Mouse (Mus musculus): ENCODE measurements around the gene Rab29.
A peak's percentile ranks its signal among the peaks of the same experiment; 100 is the strongest.
"Not testable (repeated sequence)": the region's sequence is repeated elsewhere in the genome, so short reads cannot be mapped to it uniquely, and the experiment has no call there.

Rab29 gene

DNA sequence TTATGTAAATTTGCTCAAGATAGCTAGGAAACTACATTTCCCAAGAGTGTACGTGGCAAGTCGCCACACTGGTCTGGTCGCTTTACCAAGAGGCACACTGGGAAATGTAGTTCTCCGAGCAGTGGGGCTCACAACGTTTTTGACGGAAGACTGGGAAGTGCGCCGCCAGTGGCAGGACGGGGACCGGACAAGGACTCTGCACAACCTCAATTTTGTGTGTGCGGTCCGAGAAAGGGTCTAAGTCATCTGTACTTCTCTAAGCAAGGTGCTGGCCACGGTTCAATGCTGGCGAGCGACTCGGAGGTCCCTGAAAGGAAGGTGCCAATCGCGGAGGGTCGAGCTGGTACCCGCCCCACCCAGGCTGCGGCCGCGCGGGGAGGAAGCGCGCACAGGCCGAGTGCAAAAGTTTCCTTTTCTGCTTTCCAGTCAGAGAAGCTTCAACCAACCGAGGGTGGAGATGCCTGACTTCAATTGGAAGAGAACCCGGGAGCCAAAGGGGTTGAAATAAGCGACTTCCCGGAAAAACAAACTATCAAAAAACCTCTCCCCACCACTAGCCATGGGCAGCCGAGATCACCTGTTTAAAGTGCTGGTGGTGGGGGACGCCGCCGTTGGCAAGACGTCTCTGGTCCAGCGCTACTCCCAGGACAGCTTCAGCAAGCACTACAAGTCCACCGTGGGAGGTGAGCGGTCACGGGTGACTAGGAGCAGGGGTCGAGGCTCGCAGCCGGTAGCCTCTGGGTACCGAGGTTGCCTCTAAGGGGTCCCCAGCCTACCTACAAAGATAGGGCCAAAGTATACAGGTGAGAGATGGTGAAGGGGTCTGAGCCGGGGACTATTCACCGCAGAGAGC lies at the start of gene Rab29:
Gene Rab29, plus strand, starts transcription at position 132 of the 853 bp plus-strand sequence.
- peak; percentile 85 for DNase-seq (ENCODE audit: low spot score)

DNA sequence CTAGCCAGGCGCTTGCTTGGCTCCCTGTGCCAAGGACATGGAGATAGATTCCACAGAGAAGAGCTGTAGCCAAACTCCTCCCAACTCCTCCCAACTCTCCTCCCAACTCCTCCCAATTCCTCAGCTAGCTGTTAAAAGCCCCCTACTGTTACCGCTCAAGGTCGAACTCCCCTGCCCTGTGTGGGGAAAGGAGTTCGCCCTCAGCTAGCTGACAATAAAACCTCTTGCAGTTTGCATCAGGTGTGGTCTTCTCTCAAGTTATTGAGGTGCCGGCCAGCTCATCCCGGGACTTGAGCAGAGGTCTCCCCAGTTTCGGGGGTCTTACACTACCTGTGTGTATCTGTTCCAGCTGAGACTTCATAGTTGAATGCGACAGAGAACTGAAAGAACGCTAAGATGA lies 46.7 kb upstream of the Rab29 start:
- DNase-seq (ENCODE audit: low spot score): not testable (repeated sequence)

DNA sequence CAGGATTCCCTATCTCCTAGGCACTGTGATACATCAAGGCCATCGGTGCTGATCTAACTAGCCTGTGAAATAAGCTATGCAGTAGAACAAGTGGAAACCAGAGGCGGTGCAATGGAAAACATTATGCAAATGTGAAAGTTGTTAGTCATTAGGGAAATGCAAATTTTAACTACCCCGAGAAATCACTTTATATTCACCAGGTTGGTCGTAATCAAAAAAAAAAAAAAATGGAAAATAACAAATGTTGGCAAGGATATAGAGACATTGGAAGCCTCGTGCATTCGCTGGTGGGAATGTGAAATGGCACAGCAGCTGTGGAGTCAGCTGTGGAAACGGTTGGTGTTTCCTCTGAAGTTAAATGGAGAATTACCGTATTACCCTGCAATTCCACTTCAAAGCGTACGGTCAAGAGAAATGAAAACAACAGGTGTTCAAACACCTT lies 46.1 kb upstream of the Rab29 start:
- no peak for DNase-seq (ENCODE audit: low spot score)

DNA sequence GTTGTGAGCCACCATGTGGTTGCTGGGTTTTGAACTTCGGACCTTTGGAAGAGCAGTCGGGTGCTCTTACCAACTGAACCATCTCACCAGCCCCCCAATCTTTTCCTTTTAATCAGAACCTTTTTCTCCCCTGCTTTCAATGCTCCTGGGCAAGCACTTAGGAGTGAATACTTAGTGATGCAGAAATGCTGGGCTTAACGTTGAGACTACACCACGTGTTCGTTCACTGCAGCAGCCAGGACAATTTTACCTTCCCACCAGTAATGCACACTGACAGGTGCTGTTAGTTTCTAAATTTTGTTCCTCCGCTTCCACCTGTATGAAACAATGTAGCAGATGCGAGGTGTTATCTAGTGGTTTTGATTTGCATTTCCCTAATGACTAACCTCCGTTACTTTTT lies 44.7 kb upstream of the Rab29 start:
- DNase-seq (ENCODE audit: low spot score): no peak

DNA sequence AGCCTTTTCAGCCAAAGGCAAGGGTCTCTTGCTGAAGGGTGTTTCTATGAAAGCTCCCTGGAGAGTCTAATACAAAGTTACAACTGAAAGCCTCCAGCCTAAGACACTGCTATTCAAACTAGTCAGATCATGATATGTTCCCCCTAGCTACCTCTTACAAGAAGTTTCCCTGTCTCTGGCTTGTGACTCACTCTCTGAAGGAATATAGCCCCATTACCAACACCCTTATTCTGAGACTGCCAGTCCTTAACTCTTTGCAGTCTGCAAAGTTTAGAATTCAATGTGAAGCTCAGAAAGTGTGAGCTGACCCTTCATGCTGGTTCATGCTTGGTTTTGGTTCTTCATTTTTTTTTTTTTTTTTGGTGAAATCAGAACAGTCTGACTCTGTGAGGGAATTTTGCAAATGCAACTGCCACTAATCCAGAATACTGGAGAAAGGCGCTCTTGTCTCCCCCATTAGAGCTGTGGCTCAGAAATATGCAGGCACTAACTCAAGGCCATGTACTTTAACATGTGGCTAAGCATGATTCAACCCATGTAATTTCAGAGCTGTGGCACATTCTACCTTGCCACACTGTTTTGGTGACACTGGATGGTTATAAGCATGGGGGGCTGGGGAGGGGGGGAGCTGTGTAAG lies 44.0 kb upstream of the Rab29 start:
- DNase-seq (ENCODE audit: low spot score): no peak

DNA sequence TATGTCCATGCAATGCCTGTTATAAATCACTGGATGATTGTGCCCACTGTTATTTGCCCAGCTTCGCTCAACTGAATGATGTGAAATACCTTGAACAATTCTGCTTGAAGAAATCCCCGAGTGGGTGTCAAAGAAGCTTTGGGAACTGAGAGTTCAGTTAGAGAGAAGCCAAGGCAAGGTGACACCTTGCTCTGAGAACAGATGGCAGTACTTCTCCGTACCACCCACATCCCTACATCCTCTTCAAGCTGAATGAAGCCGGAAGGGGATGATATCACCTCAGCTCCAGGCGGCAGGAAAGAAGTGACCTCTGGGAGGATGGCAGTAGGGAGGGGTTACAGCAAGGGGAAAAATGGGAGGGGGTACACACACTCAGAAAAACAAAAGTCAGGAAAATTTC lies 43.5 kb upstream of the Rab29 start:
- DNase-seq (ENCODE audit: low spot score): no peak

DNA sequence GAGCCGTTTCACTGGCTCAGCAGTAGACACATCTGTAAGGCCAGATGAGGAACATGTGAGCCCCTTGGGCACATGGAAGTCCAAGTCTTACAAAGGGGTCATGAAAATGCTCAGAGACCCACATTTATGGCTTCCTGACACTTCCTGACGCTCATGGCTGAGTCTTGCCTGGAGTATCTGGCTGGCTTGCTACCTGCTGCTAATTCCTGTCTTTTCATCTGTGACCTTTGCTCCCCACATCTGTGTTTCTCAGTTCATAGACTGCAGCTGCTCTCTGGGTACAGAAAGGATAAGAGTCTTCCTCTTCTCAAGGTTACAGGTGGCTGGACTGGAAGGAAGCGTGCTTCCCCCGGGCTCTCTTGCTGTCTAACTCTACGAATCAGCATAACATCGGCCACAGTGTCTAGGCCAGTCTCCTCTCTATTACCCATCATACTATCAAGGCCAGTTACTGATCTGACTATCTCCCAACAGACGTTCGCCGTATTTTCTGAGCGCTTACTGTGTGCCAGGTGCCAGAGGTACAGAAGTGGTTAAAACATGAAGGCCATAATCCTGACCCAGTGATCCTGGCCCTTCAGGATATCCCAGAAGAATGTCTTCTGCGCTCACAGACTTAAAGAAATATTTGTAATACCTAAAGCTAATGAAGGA lies 42.4 kb upstream of the Rab29 start:
- no peak for DNase-seq (ENCODE audit: low spot score)

DNA sequence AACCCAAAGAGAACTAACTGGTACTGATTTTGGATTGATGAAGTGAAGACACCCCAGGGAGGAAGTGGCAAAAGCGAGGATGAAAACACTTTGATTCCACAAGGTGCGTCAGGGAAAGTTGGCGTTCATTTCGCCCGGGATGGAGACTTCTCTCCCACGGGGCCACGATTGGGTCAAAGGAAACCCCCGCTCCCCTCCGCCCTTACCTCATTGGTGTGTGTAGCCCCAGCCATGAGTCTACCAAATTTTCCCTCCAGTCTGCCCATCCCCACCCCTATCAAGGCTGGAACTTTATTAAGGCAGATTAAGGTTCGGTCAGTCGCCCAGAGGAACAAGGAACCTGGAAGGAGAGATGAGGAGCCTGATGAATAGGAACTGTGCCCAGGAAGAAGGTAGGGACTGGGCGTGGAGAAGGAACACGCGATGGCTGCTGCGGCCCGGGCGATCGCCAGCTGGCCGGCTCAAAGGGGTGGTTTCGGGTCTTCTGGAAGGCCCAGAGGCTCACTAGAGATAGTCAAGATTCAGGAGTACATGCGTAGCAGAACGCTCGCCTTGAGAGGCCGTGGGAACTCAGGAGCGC lies 39.7 kb upstream of the Rab29 start, which contains the start of gene Slc41a1:
Gene Slc41a1, plus strand, starts transcription at position 287 of the 580 bp plus-strand sequence.
- DNase-seq (ENCODE audit: low spot score): no peak

DNA sequence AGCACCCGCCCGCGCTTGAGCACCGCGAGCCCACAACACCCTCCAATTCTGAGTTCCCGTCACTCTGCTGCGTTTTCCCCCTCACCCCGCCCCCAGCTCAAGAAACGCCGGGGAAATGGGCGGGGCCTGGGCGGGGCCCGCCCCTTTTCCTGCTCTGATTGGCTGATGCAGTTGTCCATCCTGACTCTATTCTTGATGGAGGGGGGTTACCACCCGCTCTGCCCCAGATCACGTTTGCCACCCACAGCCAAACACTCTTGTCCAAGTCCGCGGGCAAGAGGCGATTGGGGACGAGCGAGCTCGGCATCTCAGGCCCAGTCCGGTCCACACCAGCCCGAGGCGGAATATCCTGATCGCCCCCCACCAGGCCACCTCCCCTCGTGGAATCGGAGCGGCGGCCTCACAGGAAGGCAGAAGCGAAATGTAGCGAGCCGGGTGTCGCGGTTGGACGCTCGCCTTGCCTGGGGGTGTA lies 39.2 kb upstream of the Rab29 start:
- peak; percentile 91 for DNase-seq (ENCODE audit: low spot score)

DNA sequence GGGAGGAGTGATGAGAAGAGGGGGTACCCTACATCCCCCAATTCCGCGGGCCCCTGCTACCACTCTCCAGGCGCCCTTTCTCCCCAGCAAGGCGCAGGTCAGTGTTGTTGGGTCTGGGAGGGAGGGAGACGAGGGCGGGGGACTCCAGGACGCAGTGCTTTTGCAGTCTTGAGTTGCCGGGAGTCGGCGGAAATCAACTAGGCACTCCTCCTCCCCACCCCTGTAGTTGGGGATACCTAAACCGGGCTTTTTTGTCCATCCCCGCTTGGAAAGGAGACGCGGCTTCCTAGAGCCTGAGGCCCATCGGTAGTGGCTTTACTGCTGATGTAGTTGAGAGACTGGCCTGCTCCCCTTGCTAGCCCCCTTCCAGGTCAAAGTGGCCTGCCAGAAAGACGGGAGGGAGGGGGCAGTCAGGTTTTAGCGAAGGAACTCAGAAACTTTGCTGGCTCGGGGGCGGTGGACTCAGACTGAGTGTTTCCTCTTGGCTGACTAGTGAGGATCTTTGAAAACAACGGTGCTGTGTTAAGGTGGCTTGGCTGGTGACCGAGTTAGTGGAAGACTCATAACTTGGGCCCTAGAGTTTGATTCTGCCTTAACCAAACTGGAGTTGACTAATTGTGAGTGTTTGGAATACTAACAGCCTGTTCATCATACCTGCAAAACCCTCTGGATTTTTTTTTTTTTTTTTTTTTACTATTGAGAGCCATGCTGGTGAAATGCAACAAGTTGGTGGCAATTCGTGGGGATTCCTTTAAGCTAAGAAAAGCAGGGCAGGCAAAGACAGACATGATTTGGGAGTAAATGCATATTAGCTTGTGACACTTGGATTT lies 38.5 kb upstream of the Rab29 start:
- peak; percentile 29 for DNase-seq (ENCODE audit: low spot score)

DNA sequence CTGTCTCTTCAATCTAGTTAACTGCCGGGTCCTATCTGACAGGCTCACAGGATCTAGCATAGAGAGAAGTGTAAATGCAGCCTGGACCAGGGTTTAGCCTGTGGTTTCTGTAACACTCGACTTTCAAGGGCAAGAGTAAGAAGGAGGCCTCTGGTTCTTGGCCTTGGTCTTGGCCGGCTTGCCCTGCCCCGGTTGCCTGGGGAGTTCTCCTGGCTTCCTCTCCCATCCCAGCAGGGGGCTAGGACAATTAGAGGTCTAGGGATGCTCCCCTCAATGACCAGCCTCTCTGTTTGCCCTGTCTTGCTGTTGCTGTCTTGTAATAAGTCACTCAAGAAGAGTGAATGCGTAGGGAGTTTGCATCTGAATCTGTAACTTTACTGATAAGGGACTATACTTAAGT lies 37.7 kb upstream of the Rab29 start:
- DNase-seq (ENCODE audit: low spot score): no peak

DNA sequence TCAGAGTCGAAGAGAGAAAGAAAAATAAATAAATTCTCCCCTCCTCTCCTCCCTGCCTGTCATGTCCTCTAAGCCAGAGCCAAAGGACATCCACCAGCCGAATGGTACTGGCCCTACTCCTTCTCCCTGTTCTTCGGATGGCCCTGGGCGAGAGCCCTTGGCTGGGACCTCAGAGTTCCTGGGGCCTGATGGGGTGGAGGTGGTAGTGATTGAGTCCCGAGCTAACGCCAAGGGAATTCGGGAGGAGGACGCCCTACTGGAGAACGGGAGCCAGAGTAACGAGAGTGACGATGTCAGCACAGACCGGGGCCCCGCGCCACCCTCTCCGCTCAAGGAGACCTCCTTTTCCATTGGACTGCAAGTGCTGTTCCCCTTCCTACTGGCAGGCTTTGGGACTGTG lies 36.5 kb upstream of the Rab29 start:
- no peak for DNase-seq (ENCODE audit: low spot score)

DNA sequence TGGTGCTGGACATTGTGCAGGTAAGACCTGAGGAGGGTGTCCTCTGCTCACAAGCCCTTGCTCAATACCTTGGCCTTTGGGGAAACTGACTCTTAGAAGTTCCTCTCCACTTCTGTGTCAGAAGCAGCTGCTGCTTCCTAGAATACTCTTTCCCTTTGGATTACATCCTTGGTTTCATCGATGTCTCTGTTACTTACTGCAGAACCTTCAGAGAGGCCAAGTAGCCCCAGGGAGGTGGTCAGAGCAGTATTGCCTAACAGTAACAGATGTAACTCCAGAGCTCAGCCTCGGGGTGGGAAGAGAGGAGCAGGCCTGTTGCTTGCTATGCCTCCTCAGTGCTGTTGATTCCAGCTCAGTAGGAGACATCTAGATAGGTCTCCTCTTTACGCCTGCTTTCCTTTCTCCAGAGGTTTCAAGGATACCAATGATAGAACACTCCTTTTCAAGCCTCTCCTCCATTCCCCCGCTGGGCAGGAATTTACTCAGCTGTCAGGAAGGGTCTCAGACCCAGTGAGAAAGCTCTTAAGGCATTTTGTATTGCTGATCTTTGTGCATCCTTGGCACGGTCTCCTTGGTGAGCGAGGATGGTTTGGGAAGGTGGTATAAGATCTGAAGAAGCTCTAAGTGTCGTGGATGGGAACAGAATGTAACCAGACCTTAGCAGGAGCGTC lies 35.9 kb upstream of the Rab29 start:
- no peak for DNase-seq (ENCODE audit: low spot score)

DNA sequence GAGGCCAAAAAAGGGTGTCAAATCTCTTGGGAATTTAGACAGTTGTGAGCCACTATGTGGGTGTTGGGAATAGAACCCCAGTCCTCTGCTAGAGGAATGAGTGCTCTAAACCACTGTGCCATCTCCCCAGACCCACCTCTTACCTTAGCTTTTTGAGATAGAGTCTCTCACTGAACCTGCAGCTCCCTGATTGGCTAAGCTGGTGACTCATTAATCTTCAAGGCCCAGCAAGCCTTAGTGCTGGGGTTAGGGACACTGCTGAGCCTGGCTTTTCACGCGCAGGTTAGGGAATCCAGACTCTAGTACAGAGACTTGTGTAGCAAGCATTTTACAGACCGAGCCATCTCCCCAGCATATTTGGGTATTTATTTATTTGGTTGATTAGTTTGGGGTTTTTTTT lies 30.0 kb upstream of the Rab29 start:
- no peak for DNase-seq (ENCODE audit: low spot score)

DNA sequence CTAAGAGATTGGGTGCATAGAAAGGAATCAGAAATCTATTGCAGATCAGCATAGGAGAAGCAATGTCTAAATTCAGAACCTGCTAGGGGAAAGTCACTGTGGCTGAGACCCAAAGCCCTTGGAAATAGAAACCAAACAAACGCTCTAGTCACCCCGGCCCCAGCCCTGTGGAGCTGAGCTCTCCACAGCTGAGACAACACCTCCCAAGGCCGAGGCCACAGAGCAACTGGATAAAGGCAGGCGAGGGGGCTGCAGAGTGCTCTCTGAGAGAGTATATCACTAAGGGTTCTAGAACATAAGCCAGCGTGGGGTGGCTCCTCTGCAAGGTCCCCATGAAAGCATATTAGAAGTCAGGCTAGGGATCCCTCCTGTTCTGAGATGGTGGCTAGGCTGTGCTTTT lies 28.5 kb upstream of the Rab29 start:
- DNase-seq (ENCODE audit: low spot score): no peak

DNA sequence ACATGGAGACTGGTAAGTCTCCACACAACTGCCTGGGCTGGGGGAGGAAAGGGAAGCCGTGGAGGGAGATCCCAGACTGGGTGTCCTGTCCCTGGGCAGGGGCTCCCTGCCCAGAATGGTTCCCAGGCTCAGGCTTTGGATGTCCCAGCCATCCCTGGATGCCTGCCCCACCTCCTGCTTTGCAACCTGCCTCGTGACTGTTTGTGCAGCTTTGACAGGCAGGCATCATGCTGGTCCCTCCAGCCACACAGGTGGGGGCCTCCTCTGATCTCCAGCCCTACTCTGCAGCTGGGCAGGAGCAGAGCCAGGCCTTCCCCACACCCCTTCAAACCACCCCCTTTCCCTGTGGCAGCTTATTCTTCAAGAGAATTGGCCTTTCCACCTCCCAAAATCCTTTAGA lies 27.7 kb upstream of the Rab29 start:
- no peak for DNase-seq (ENCODE audit: low spot score)

DNA sequence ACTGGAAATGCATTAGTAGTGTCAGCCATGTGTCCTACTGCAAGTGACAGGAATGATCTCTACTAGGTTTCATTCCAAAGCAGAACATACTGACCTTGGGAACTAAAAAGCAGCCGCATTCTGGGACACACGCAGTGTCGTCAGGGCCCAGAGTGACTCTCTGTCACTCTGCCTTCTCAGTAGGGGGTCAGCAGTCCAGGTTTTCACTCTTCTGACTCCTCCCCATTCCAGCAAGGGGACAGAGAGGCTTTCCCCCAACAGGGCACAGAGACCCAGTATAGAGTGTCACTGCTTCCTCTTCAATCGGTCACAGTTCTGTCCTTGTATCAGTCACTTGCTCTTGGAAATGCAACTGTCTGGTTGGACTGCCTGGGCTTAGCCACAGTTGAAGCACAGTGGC lies 24.8 kb upstream of the Rab29 start:
- DNase-seq (ENCODE audit: low spot score): no peak

DNA sequence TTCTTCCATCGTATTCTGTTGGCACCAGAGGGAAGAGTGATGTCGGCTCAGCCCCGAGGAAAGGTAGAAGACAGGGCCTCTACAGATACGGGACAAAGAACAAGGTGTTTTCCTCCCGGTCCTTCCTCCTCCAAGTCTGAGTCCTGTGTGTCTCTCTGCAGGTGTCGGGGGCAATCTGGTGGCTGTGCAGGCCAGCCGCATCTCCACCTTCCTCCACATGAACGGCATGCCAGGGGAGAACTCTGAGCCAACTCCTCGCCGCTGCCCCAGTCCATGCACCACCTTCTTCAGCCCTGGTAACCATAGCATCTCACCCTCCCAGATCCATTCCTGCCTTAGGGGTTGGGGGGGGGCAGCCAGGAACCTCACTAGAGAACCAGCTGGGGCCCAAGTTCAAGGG lies 23.3 kb upstream of the Rab29 start:
- DNase-seq (ENCODE audit: low spot score): no peak

DNA sequence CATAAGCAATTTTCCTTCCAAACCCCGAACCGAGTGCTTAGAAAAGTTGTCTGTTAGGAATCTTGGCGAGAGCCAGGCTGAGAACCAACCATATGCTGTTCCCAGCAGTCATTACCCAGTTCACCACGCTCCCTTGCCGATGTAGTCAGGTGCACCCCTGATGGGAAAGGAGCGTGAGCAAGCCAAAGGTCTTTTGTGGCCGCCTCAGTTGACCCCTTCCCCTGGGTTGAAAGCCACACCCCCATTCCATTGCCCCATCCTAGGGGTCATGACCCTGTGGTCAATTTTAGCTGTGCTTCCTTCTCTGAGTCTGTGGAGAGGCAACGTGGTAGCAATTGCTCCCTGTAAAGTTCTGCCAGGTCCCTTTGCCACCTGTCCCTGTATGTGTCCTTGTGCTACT lies 22.1 kb upstream of the Rab29 start:
- no peak for DNase-seq (ENCODE audit: low spot score)

DNA sequence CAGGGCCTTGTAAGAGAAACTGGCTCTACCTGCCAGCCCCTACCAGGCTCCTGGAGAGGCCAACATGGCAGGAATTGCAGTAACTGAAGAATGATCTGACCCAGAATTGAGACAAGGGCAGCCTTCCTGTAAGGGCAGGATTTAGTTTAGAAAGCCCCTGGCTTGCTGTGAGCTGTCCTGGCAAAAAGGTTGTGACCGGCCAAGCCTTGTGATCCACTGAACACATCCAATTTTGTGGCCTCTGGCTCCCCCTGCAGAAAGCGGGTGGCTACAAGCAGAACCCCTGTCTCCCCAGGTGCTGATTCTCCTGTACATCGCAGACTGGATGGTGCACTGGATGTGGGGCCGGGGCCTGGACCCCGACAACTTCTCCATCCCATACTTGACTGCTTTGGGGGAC lies 20.8 kb upstream of the Rab29 start:
- DNase-seq (ENCODE audit: low spot score): no peak

DNA sequence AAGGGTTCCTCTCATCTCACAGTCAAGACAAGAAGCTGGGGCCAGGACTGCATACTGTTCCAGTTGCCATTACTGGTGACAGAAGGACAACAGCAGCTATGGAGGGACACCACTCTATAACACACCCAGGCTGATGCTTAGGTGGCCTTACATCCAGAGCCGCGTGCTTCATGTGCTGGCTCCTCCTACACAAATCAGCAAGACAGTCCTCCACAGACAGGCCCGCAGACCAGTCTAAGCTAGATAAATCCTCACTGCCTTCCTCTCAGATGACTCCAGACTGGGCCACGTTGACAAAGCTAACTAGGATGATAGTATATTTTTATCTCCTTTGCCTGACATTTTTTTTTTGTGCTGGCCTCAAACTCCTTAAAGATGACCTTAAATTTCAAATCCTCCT lies 5.2 kb upstream of the Rab29 start:
- DNase-seq (ENCODE audit: low spot score): no peak

All from c-Kit-positive CD71-positive TER-119-positive erythroid progenitor cells, embryonic 14.5 days (primary cell).